Mouse (Mus musculus) cerebellum, adult 2 months (tissue): ENCODE measurements around the gene Bhlhe41.

Experiments used
- CTCF ChIP-seq: fragments of 200-500 bp; IDR thresholded peaks from 2 replicates; pipeline ENCODE4 v1.5.1; 2011; ENCODE audit warnings: low read depth, mild to moderate bottlenecking, control low read depth, low read length, moderate library complexity, borderline replicate concordance; ENCODE audit not compliant: insufficient read depth
- POLR2A ChIP-seq: fragments of 200-500 bp; IDR thresholded peaks from 2 replicates; pipeline ENCODE4 v1.6.1; 2011; ENCODE audit warnings: low read length, control low read depth, borderline replicate concordance; ENCODE audit not compliant: insufficient read depth

- TF ChIP-seq POLR2A (no peak), CTCF (no peak)
Observed at GRCm38 (mm10) chr6:145912232-145912631, 46.9 kb upstream of the Bhlhe41 start.
